Mouse (Mus musculus): ENCODE data around the gene Agbl1. TPM values are rescaled to one million over a fixed set of nuclear protein-coding genes. Genes with fewer than 3 reads are reported as not detected.
A peak's percentile ranks its signal among the peaks of the same experiment; 100 is the strongest.

Gene Agbl1
- total and polyA plus RNA-seq, 3 experiments: not detected

DNA sequence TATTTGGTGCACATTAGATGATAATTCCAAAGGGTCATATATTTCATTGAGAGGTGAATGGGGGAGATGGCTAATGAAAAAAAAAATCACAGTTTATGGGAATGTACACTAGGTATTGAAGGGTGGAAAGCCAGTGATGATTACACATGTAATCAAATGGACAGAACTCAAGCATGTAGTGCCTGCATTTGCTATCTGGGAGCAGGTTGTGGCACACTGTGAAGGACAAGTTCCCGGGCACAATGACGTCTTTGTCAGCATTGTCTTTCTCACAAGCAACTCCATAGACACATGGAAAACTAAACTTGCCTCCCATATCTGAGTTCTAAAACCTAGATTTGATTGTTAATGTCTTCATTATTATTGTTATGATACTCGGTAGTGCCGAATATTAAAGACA is 209.3 kb downstream of the Agbl1 start:
- no peak for DNase-seq (ENCODE audit: extremely low read depth)
- dilution Hi-C loops (cut with MboI; ENCODE audit: extremely low pct_ligation_motif_present, extremely low pct_unique_long_range_greater_than_20kb, low sequenced_read_pairs) (no loop called here), in situ Hi-C loops (cut with MboI; ENCODE audit: low pct_ligation_motif_present, low pct_unique_long_range_greater_than_20kb, low sequenced_read_pairs) (no loop called here)
- no peak for TF ChIP-seq MAFK (IDR thresholded peaks at IDR 0.05; ENCODE audit: insufficient replicate concordance, low read length)
- no peak for TF ChIP-seq PAX5 (IDR thresholded peaks at IDR 0.05; ENCODE audit: low read length)
- no peak for TF ChIP-seq MAX (IDR thresholded peaks at IDR 0.05; ENCODE audit: low read length)
- TF ChIP-seq MEF2A (IDR thresholded peaks at IDR 0.05; ENCODE audit: borderline replicate concordance, low read depth, low read length): no peak
- TF ChIP-seq BHLHE40 (IDR thresholded peaks at IDR 0.05; ENCODE audit: low read depth, low read length): no peak
- TF ChIP-seq GABPA (IDR thresholded peaks at IDR 0.05; ENCODE audit: insufficient replicate concordance, low read depth, low read length): no peak
- no peak for TF ChIP-seq ZMIZ1 (IDR thresholded peaks at IDR 0.05; ENCODE audit: low read depth, low read length)
- TF ChIP-seq HCFC1 (IDR thresholded peaks at IDR 0.05; ENCODE audit: low read depth, low read length): no peak
- no peak for TF ChIP-seq UBTF (IDR thresholded peaks at IDR 0.05; ENCODE audit: low read depth, low read length)
- TF ChIP-seq SIN3A (IDR thresholded peaks at IDR 0.05; ENCODE audit: low read length): no peak
- TF ChIP-seq ZC3H11A (IDR thresholded peaks at IDR 0.05; ENCODE audit: low read depth, low read length): no peak
- no peak for TF ChIP-seq CHD1 (IDR thresholded peaks at IDR 0.05; ENCODE audit: low read depth, low read length)
- TF ChIP-seq JUN (IDR thresholded peaks at IDR 0.05; ENCODE audit: insufficient read depth, low read depth, low read length): no peak
- TF ChIP-seq EP300 (IDR thresholded peaks at IDR 0.05; ENCODE audit: low read length): no peak
- TF ChIP-seq TBP (conservative IDR thresholded peaks at IDR 0.05; ENCODE audit: low read depth, low read length): no peak
- TF ChIP-seq E2F4 (IDR thresholded peaks at IDR 0.05; ENCODE audit: insufficient replicate concordance, low read depth, low read length): no peak
- TF ChIP-seq ELF1 (IDR thresholded peaks at IDR 0.05; ENCODE audit: low read depth, low read length): no peak
- TF ChIP-seq MXI1 (IDR thresholded peaks at IDR 0.05; ENCODE audit: low read depth, low read length): no peak
- TF ChIP-seq MAZ (IDR thresholded peaks at IDR 0.05; ENCODE audit: low read depth, low read length): no peak
- Histone ChIP-seq H3K9ac (ENCODE audit: insufficient read depth, low read depth) (no peak overlapping the region), H3K9me3 (replicated peaks; ENCODE audit: low read length) (no peaks in the 10 kb centered on the region), H3K36me3 (replicated peaks in 1 of 2; ENCODE audit: control insufficient read depth in 1 of 2, insufficient read depth in 1 of 2, low read length in 1 of 2) (no peaks in the 10 kb centered on the region), H3K27me3 (replicated peaks) (no peaks in the 10 kb centered on the region), H3K4me2 (ENCODE audit: insufficient read depth, low read depth, poor library complexity, severe bottlenecking) (no peak overlapping the region), H3K4me1 (ENCODE audit: control insufficient read depth in 1 of 2, insufficient read depth in 2 of 2) (no peaks in the 10 kb centered on the region), H3K4me3 (replicated peaks in 1 of 3; ENCODE audit: low read depth in 2 of 3, low read length in 2 of 3, poor library complexity in 1 of 3) (no peak overlapping the region), H3K79me2 (replicated peaks; ENCODE audit: control insufficient read depth, extremely low read depth, insufficient read depth, poor library complexity, severe bottlenecking) (no peaks in the 10 kb centered on the region), H3K27ac (ENCODE audit: insufficient read depth, low read depth) (no peak overlapping the region)

GRCm38 (mm10) chr7:76462361-76463001 is 232.8 kb downstream of the Agbl1 start:
- Histone ChIP-seq H3K4me1 (ENCODE audit: control insufficient read depth in 1 of 2, insufficient read depth in 2 of 2) (peaks cover 14 to 30% of the 10 kb centered on the region in 2 experiments), H3K4me3 (replicated peaks in 1 of 3; ENCODE audit: low read depth in 2 of 3, low read length in 2 of 3, poor library complexity in 1 of 3) (no peak overlapping the region), H3K79me2 (replicated peaks; ENCODE audit: control insufficient read depth, extremely low read depth, insufficient read depth, poor library complexity, severe bottlenecking) (no peaks in the 10 kb centered on the region), H3K9me3 (replicated peaks; ENCODE audit: low read length) (no peaks in the 10 kb centered on the region), H3K4me2 (ENCODE audit: insufficient read depth, low read depth, poor library complexity, severe bottlenecking) (peak overlapping the region; percentile 93), H3K36me3 (replicated peaks in 1 of 2; ENCODE audit: control insufficient read depth in 1 of 2, insufficient read depth in 1 of 2, low read length in 1 of 2) (no peaks in the 10 kb centered on the region), H3K9ac (ENCODE audit: insufficient read depth, low read depth) (no peak overlapping the region), H3K27ac (ENCODE audit: insufficient read depth, low read depth) (peak overlapping the region; percentile 28), H3K27me3 (replicated peaks) (no peaks in the 10 kb centered on the region)
- DNase-seq (ENCODE audit: extremely low read depth): peak; percentile 90
- in situ Hi-C loops (cut with MboI; ENCODE audit: low pct_ligation_motif_present, low pct_unique_long_range_greater_than_20kb, low sequenced_read_pairs) (no loop called here), dilution Hi-C loops (cut with MboI; ENCODE audit: extremely low pct_ligation_motif_present, extremely low pct_unique_long_range_greater_than_20kb, low sequenced_read_pairs) (no loop called here)
- TF ChIP-seq ZNF384 (IDR thresholded peaks at IDR 0.05; ENCODE audit: low read depth, low read length) (peak; percentile 99), TBP (conservative IDR thresholded peaks at IDR 0.05; ENCODE audit: low read depth, low read length) (no peak), POLR2A (IDR thresholded peaks at IDR 0.05; ENCODE audit: low read depth, low read length) (no peak), CHD2 (IDR thresholded peaks at IDR 0.05; ENCODE audit: low read length) (peak; percentile 72; the same call in 1 of the 2 replicates), TCF12 (IDR thresholded peaks at IDR 0.05; ENCODE audit: low read depth, low read length) (peak; percentile 92), MAX (IDR thresholded peaks at IDR 0.05; ENCODE audit: low read length) (peak; percentile 57; the same call in 1 of the 2 replicates), JUN (IDR thresholded peaks at IDR 0.05; ENCODE audit: insufficient read depth, low read depth, low read length) (peak; percentile 66), CHD1 (IDR thresholded peaks at IDR 0.05; ENCODE audit: low read depth, low read length) (no peak), ZKSCAN1 (IDR thresholded peaks at IDR 0.05; ENCODE audit: borderline replicate concordance, low read depth, low read length) (no peak), IRF4 (IDR thresholded peaks at IDR 0.05; ENCODE audit: low read depth, low read length) (peak; percentile 82), E2F4 (IDR thresholded peaks at IDR 0.05; ENCODE audit: insufficient replicate concordance, low read depth, low read length) (no peak), SIN3A (IDR thresholded peaks at IDR 0.05; ENCODE audit: low read length) (peak; percentile 69; the same call in 1 of the 2 replicates), MEF2A (IDR thresholded peaks at IDR 0.05; ENCODE audit: borderline replicate concordance, low read depth, low read length) (peak; percentile 94), USF1 (IDR thresholded peaks at IDR 0.05; ENCODE audit: low read depth, low read length) (no peak), UBTF (IDR thresholded peaks at IDR 0.05; ENCODE audit: low read depth, low read length) (no peak), USF2 (conservative IDR thresholded peaks at IDR 0.05; ENCODE audit: low read depth, low read length) (no peak), ETS1 (conservative IDR thresholded peaks at IDR 0.05; ENCODE audit: low read depth, low read length) (peak; percentile 88), NRF1 (IDR thresholded peaks at IDR 0.05; ENCODE audit: low read depth, low read length) (no peak), MAFK (IDR thresholded peaks at IDR 0.05; ENCODE audit: insufficient replicate concordance, low read length) (peak; percentile 92), PAX5 (IDR thresholded peaks at IDR 0.05; ENCODE audit: low read length) (no peak), ELF1 (IDR thresholded peaks at IDR 0.05; ENCODE audit: low read depth, low read length) (peak; percentile 43; the same call in 1 of the 2 replicates), JUND (conservative IDR thresholded peaks at IDR 0.05; ENCODE audit: low read depth, low read length) (peak; percentile 74)

Measured in CH12.LX (cell line).